Mouse (Mus musculus) cerebellum, adult 11-12 months (tissue): ENCODE results near the gene Ncapg.

ENCODE experiments used
- DNase-seq: peaks from one replicate; pipeline ENCODE4 v3.0.0; 2022

Gene Ncapg

GRCm38 (mm10) chr5:45706811-45707210 is 37.1 kb downstream of the Ncapg start:
- DNase-seq = no peak

GRCm38 (mm10) chr5:45709653-45710052 is 39.9 kb downstream of the Ncapg start:
- DNase-seq = no peak

GRCm38 (mm10) chr5:45718848-45719488 is 49.2 kb downstream of the Ncapg start:
- no peak for DNase-seq

GRCm38 (mm10) chr5:45733751-45734150 is 64.0 kb downstream of the Ncapg start:
- no peak for DNase-seq

- DNase-seq = no peak
Observed at GRCm38 (mm10) chr5:45737911-45738310, 68.2 kb downstream of the Ncapg start.
